Mouse (Mus musculus): ENCODE results near the gene Fam45a. TPM values are rescaled to one million over a fixed set of nuclear protein-coding genes. Genes with fewer than 3 reads are reported as not detected.
"Not testable (repeated sequence)": the region's sequence is repeated elsewhere in the genome, so short reads cannot be mapped to it uniquely, and the experiment has no call there.

Gene Fam45a
- total and polyA plus RNA-seq, 2 experiments from 2014 or later: 32.0 to 44.8 TPM

DNA sequence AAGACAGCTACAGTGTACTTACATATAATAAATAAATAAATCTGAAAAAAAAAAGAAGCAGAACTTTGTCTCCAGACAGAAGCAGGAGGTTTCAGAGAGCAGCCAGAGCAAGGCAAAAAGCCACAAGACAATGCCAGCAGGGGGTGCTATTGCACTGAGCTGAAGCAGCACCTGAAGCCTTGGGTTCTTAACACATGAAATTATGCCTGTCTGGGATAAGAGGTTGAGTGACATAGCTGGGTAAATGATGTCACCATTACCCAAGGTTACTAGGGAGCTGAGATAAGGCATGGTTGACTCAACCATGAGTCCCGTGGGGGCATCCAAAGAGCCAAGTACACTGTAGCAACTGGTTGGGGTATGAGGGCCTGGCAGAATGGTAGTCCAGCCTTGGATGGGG, 26.4 kb downstream of the Fam45a start:
- H3K36me3 ChIP-seq (ENCODE audit: insufficient read depth, low read length): peaks cover 37% of the 10 kb centered on the region
- no peaks in the 10 kb centered on the region for H3K9me3 ChIP-seq (ENCODE audit: low read length)
- no peak overlapping the region for H3K27ac ChIP-seq
- H3K4me1 ChIP-seq (ENCODE audit: insufficient read depth, low read length): no peaks in the 10 kb centered on the region
- no peaks in the 10 kb centered on the region for H3K27me3 ChIP-seq (ENCODE audit: insufficient read depth, low read length)
- peak; percentile 59; the same call in 1 of the 2 replicates for ATAC-seq
- peak; percentile 69 for TF ChIP-seq CTCF (IDR thresholded peaks at IDR 0.05; ENCODE audit: low read depth)
- H3K4me2 ChIP-seq (ENCODE audit: low read depth, low read length): no peak overlapping the region
- no peak overlapping the region for H3K9ac ChIP-seq (replicated peaks; ENCODE audit: low read length)
- WGBS: 74% methylated on average over 1 of the region's 1 CpGs
- no peak overlapping the region for H3K4me3 ChIP-seq (ENCODE audit: low read length)
- DNase-seq (ENCODE audit: low spot score): peak; percentile 79

DNA sequence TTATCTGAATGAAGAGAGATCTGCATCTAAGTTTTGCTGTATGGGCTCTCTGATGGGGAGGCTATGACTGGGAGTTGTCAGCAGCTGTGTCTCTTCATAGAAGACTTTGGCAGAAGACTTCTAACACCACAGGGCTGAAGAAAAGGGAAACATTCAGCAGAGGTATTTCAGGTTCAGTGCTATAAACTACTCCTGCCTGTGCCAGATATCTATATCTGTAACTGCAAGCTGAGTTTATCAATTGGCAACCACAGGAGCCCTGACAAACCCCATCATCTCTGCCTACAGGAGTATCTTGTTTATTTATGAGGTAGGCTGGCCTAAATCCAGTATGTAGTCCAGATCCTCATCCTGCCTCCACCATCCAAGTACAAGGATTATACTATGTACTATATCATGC, 31.9 kb downstream of the Fam45a start:
- Histone ChIP-seq H3K36me3 (ENCODE audit: insufficient read depth, low read length) (peaks cover 10% of the 10 kb centered on the region; the same call in 1 of the 2 replicates), H3K27ac (no peak overlapping the region)
- ATAC-seq: no peak

DNA sequence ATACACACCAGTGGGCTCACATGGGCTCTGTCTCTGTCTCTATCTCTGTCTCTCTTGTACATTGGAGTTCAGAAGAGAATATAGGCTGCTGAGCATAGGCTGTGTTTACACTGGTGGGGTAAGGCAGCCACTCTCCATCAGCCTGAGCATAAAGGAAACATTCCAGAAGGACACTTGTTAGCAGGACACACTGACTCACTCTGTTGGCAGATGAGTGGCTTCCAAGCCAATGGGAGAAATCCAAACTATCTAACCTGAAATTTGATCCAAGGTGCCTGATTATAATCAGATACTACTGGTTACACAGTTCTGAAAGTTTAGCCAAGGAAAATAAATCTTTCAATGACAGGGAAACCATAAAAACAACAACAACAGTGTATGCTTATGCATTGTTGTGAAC, 34.3 kb downstream of the Fam45a start:
- H3K9me3 ChIP-seq (ENCODE audit: low read length): no peaks in the 10 kb centered on the region
- TF ChIP-seq CTCF (IDR thresholded peaks at IDR 0.05; ENCODE audit: low read depth): no peak
- no peak overlapping the region for H3K9ac ChIP-seq (replicated peaks; ENCODE audit: low read length)
- DNase-seq (ENCODE audit: low spot score): no peak
- no peak overlapping the region for H3K4me3 ChIP-seq (ENCODE audit: low read length)
- no peaks in the 10 kb centered on the region for H3K27me3 ChIP-seq (ENCODE audit: insufficient read depth, low read length)
- no peak overlapping the region for H3K27ac ChIP-seq
- H3K4me1 ChIP-seq (ENCODE audit: insufficient read depth, low read length): no peaks in the 10 kb centered on the region
- no peak for ATAC-seq
- H3K4me2 ChIP-seq (ENCODE audit: low read depth, low read length): no peak overlapping the region
- H3K36me3 ChIP-seq (ENCODE audit: insufficient read depth, low read length): peaks cover 5% of the 10 kb centered on the region; the same call in 1 of the 2 replicates

More for the DNA sequence above, 31.9 kb downstream of the Fam45a start:
- H3K4me3 ChIP-seq (ENCODE audit: low read length): no peak overlapping the region
- no peaks in the 10 kb centered on the region for H3K9me3 ChIP-seq (ENCODE audit: low read length)
- no peaks in the 10 kb centered on the region for H3K4me1 ChIP-seq (ENCODE audit: insufficient read depth, low read length)
- no peaks in the 10 kb centered on the region for H3K27me3 ChIP-seq (ENCODE audit: insufficient read depth, low read length)
- H3K9ac ChIP-seq (replicated peaks; ENCODE audit: low read length): no peak overlapping the region
- no peak for TF ChIP-seq CTCF (IDR thresholded peaks at IDR 0.05; ENCODE audit: low read depth)
- no peak for DNase-seq (ENCODE audit: low spot score)
- H3K4me2 ChIP-seq (ENCODE audit: low read depth, low read length): no peak overlapping the region

DNA sequence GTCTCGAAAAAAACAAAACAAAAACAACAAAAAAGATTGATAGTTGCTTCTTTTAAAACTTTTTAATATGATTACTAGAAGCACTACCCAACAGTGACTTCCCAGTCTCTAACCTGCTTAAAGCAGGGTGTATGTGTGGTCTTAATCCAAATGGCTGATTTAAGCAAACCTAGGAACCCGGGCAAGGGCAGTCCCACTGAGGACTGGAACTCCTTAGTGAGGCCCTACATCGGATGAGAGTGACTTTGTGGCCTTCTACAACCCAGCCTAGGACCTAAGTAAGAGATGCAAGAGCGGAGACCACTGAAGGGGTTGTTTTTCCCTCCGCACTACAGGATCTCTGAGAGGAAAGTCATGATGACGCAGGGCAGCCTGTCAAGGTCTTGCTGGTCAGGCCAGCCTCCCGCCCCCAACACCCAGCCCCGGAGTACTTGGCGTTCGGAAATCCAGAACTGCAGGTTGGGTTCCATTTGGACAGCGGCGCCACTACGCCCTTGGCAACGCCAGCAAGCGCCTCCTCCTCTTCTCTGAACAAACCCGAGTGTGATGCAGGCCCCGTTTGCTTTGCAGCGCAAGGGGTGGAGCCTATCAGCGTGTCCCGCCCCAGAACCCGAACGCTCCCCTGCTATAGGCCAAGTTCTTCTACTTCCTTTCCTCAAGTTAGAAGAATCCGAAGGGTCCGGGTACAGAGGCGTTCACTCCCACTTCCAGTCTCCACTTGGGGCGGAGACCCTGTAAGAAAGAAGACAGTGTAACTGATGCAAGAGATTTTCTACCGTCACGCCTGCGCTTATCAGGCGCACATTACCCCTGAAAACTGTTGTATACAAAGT, 49.7 kb downstream of the Fam45a start, which contains the start of gene Sfxn4:
TSS of gene Sfxn4 (minus strand) at position 612 of the 833 bp plus-strand sequence.
- H3K36me3 ChIP-seq (ENCODE audit: insufficient read depth, low read length): 0 out of 2 replicates have a peak, but pooled peaks cover 3% of the 10 kb centered on the region
- DNase-seq (ENCODE audit: low spot score) (peak; percentile 93), ATAC-seq (peak; percentile 99)
- peak within 1 kb of the TSS; percentile 69 for H3K9ac ChIP-seq (replicated peaks; ENCODE audit: low read length)
- H3K4me1 ChIP-seq (ENCODE audit: insufficient read depth, low read length): peaks cover 3% of the 10 kb centered on the region; the same call in 1 of the 2 replicates
- no peaks in the 10 kb centered on the region for H3K27me3 ChIP-seq (ENCODE audit: insufficient read depth, low read length)
- TF ChIP-seq CTCF (IDR thresholded peaks at IDR 0.05; ENCODE audit: low read depth): 0 out of 2 replicates have a peak, but pooled peaks have one; percentile 10
- peak within 1 kb of the TSS; percentile 81 for H3K27ac ChIP-seq
- H3K9me3 ChIP-seq (ENCODE audit: low read length): no peaks in the 10 kb centered on the region
- WGBS: 3% methylated on average over 30 of the region's 30 CpGs
- peak within 1 kb of the TSS; percentile 75 for H3K4me2 ChIP-seq (ENCODE audit: low read depth, low read length)
- peak within 1 kb of the TSS; percentile 58 for H3K4me3 ChIP-seq (ENCODE audit: low read length)

DNA sequence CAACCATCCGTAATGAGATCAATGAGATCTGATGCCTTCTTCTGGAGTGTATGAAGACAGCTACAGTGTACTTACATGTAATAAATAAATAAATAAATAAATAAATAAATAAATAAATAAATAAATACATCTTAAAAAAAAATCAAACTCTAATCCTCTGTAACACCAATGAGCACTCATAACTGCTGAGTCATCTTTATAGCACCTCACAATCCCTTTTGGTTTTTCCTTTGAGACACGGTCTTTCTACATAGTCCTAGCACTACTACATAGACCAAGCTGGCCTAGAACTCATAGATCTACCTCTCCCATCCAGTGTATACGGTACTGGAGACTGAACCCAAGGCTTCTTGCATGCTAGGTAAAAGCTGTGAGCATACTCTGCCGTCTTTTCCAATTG, 54.8 kb downstream of the Fam45a start:
- 97% methylated on average over 4 of the region's 4 CpGs for WGBS
- not testable (repeated sequence) for DNase-seq (ENCODE audit: low spot score); H3K4me2 ChIP-seq (ENCODE audit: low read depth, low read length); H3K27ac ChIP-seq; H3K9ac ChIP-seq (replicated peaks; ENCODE audit: low read length); H3K4me1 ChIP-seq (ENCODE audit: insufficient read depth, low read length); ATAC-seq; H3K27me3 ChIP-seq (ENCODE audit: insufficient read depth, low read length); H3K9me3 ChIP-seq (ENCODE audit: low read length); H3K4me3 ChIP-seq (ENCODE audit: low read length); H3K36me3 ChIP-seq (ENCODE audit: insufficient read depth, low read length)

DNA sequence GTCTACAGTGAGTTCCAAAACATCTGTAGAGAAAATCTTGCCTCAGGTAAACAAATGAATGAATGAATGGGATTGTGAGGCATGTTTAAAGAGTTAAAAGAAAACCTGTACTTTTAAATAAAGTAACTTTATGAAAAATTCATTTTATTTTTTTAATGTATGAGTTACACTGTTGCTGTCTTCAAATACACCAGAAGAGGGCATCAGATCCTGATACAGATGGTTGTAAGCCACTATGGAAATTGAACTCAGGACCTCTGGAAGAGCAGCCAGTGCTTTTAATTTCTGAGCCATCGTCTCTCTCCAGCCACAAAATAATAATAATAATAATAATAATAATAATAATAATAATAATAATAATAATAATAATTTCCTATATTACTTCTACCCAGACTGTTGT, 59.1 kb downstream of the Fam45a start:
- ATAC-seq: no peak
- DNase-seq (ENCODE audit: low spot score): no peak
- no peak overlapping the region for H3K4me2 ChIP-seq (ENCODE audit: low read depth, low read length)
- H3K4me3 ChIP-seq (ENCODE audit: low read length): no peak overlapping the region
- H3K9me3 ChIP-seq (ENCODE audit: low read length): no peaks in the 10 kb centered on the region
- no peak overlapping the region for H3K27ac ChIP-seq
- WGBS: 80% methylated on average over 1 of the region's 1 CpGs
- no peak overlapping the region for H3K9ac ChIP-seq (replicated peaks; ENCODE audit: low read length)
- peak; percentile 34 for TF ChIP-seq CTCF (IDR thresholded peaks at IDR 0.05; ENCODE audit: low read depth)
- peaks cover 6% of the 10 kb centered on the region for H3K36me3 ChIP-seq (ENCODE audit: insufficient read depth, low read length)
- H3K27me3 ChIP-seq (ENCODE audit: insufficient read depth, low read length): no peaks in the 10 kb centered on the region
- no peaks in the 10 kb centered on the region for H3K4me1 ChIP-seq (ENCODE audit: insufficient read depth, low read length)

DNA sequence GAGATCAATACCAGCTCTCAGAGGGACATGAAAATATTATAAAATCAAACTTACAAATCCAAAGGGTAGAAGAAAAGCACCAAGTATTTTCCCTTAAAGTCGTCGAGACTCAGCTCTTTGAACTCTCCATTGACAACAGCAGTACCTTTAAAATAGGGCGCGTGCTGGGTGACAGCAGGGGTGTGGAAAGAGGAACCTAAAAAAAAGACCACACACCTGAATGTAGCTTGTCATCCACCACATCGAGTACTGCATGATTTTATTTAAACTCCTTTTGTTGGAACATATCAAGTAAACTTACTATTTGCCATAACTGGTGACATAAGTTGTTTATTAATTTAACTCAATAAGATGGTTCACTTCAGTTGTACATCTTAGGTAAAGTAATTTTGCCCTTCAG, 60.0 kb downstream of the Fam45a start:
- peaks cover 6% of the 10 kb centered on the region for H3K36me3 ChIP-seq (ENCODE audit: insufficient read depth, low read length)
- H3K9ac ChIP-seq (replicated peaks; ENCODE audit: low read length): no peak overlapping the region
- H3K9me3 ChIP-seq (ENCODE audit: low read length): no peaks in the 10 kb centered on the region
- H3K4me2 ChIP-seq (ENCODE audit: low read depth, low read length): no peak overlapping the region
- H3K27me3 ChIP-seq (ENCODE audit: insufficient read depth, low read length): no peaks in the 10 kb centered on the region
- TF ChIP-seq CTCF (IDR thresholded peaks at IDR 0.05; ENCODE audit: low read depth): no peak
- no peak for DNase-seq (ENCODE audit: low spot score)
- ATAC-seq: no peak
- WGBS: 94% methylated on average over 5 of the region's 5 CpGs
- no peaks in the 10 kb centered on the region for H3K4me1 ChIP-seq (ENCODE audit: insufficient read depth, low read length)
- no peak overlapping the region for H3K27ac ChIP-seq
- H3K4me3 ChIP-seq (ENCODE audit: low read length): no peak overlapping the region

Data from hindbrain, postnatal 0 days (tissue).